Mouse (Mus musculus): ENCODE measurements around the gene Dmrt3.

The Dmrt3 gene

GRCm38 (mm10) chr19:25610015-25610410 is at the start of gene Dmrt3:
TSS of gene Dmrt3 (plus strand) at chr19:25610301.
- no peak for DNase-seq

GRCm38 (mm10) chr19:25564430-25564829 is 45.7 kb upstream of the Dmrt3 start:
- DNase-seq: no peak

- no peak for DNase-seq
Observed at GRCm38 (mm10) chr19:25569778-25570177, 40.3 kb upstream of the Dmrt3 start.

GRCm38 (mm10) chr19:25574431-25574830 is 35.7 kb upstream of the Dmrt3 start:
- DNase-seq: no peak

- DNase-seq: no peak
Observed at GRCm38 (mm10) chr19:25574981-25575814, 34.9 kb upstream of the Dmrt3 start.

- DNase-seq: no peak
Observed at GRCm38 (mm10) chr19:25578358-25578757, 31.7 kb upstream of the Dmrt3 start.

GRCm38 (mm10) chr19:25579440-25579839 is 30.7 kb upstream of the Dmrt3 start:
- DNase-seq: no peak

- no peak for DNase-seq
Observed at GRCm38 (mm10) chr19:25597717-25598232, 12.3 kb upstream of the Dmrt3 start.

GRCm38 (mm10) chr19:25598626-25599025 is 11.5 kb upstream of the Dmrt3 start:
- DNase-seq: no peak

- no peak for DNase-seq
Observed at GRCm38 (mm10) chr19:25601966-25602365, 8.1 kb upstream of the Dmrt3 start.

GRCm38 (mm10) chr19:25607461-25608205 is 2.5 kb upstream of the Dmrt3 start:
- DNase-seq: no peak

GRCm38 (mm10) chr19:25608206-25608580 is 1.9 kb upstream of the Dmrt3 start:
- no peak for DNase-seq

GRCm38 (mm10) chr19:25608961-25609850 is 895 bp upstream of the Dmrt3 start:
- no peak for DNase-seq

GRCm38 (mm10) chr19:25610411-25611111 is 460 bp downstream of the Dmrt3 start:
- peak; percentile 30 for DNase-seq

GRCm38 (mm10) chr19:25611116-25611515 is 1.0 kb downstream of the Dmrt3 start:
- DNase-seq: no peak

- DNase-seq: no peak
Observed at GRCm38 (mm10) chr19:25611876-25612805, 2.0 kb downstream of the Dmrt3 start.

GRCm38 (mm10) chr19:25612806-25613295 is 2.8 kb downstream of the Dmrt3 start:
- no peak for DNase-seq

- no peak for DNase-seq
Observed at GRCm38 (mm10) chr19:25613476-25614300, 3.6 kb downstream of the Dmrt3 start.

- DNase-seq: no peak
Observed at GRCm38 (mm10) chr19:25615889-25616288, 5.8 kb downstream of the Dmrt3 start.
